Mouse (Mus musculus): ENCODE data around the gene Entpd7.

The Entpd7 gene

GRCm38 (mm10) chr19:43726510-43727146 is 37.2 kb downstream of the Entpd7 start:
- no peak for DNase-seq

GRCm38 (mm10) chr19:43729296-43730036 is 40.0 kb downstream of the Entpd7 start:
- DNase-seq: peak; percentile 41

DNA sequence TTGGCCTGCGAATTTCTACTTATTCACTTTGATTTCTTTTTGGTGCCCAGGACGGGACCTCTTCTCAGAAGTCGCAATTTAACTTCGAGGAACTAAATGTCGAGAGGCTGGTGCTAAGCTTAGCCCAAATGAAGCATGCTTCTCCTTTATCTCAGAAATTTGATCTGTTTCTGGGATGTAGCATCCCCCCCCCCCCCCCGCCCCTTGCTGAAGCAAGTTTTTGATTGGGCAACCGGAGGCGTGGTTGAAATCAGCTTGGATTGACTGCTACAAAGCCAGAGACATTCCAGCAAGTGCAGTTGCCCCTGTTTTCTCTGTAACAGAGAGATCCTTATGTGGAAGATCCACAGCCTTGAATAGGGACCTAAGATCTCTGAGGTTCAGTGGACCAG is 40.6 kb downstream of the Entpd7 start:
- DNase-seq: peak; percentile 52

- DNase-seq: no peak
These were observed 41.7 kb downstream of the Entpd7 start for GRCm38 (mm10) chr19:43731157-43731556.

DNA sequence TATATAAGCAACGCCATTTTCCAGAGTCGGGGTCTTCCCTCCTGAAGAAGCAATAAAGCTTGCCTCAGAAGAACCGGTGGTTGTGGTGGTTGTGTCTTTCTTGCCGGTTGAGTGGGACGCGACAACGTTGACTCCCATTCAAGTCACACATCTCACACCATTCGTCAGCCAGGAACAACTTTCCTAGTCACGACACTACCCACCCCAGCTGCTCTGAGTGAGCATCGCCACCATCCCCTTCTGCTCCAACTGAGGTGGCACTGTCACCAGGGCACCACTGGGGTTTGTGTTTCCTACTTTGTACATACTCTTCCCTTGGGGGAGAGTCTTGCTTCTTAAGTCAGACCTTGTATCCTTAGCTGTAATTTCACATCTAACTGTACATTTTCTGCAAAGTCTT is 48.9 kb downstream of the Entpd7 start:
- DNase-seq: no peak

DNA sequence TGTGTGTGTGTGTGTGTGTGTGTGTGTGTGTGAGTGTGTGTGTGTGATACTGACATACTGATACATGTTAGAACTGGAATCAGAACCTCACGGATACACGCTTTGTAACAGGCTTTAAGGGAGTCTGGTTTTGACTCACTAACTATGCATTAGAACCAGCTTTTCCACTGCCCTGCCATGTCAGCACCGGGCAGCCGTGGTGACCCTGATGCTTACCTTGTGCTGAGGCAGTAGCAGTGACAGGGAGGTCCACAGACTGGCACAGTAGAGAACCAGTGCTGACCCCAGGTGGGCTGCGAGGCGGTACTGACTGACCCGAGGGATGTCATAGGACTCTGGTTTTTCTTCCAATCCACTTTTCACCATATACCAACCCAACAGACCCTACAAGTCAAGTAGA is 53.9 kb downstream of the Entpd7 start:
- no peak for DNase-seq

- DNase-seq: no peak
These were observed 56.3 kb downstream of the Entpd7 start for GRCm38 (mm10) chr19:43745740-43746139.

GRCm38 (mm10) chr19:43747877-43748276 is 58.4 kb downstream of the Entpd7 start:
- no peak for DNase-seq

DNA sequence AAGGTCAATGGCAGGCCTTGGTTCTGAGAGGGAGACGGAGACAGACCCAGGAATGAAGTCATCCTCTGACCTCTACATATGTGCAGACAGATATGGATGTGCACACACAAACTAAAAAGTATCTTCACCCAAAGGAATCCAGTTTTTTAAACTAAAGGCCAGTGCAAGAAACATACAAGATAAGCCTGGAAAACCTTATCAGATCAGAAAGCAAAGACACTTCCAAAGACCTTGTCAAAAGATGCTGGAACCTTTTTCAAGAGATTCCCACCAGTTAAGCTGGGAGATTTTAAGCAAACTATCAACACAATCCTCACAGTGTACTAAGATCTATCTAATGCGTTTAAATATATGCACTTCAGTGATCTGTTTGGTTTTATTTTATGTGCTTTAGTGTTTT is 60.5 kb downstream of the Entpd7 start:
- DNase-seq: no peak

GRCm38 (mm10) chr19:43752489-43753225 is 63.2 kb downstream of the Entpd7 start, which contains the start of the genes Cutc and Cox15:
Gene Cutc, plus strand, starts transcription at chr19:43752996.
Gene Cox15, minus strand, starts transcription at chr19:43753000.
- DNase-seq: peak; percentile 97

GRCm38 (mm10) chr19:43753226-43753835 is 63.9 kb downstream of the Entpd7 start:
- DNase-seq: peak; percentile 94

DNA sequence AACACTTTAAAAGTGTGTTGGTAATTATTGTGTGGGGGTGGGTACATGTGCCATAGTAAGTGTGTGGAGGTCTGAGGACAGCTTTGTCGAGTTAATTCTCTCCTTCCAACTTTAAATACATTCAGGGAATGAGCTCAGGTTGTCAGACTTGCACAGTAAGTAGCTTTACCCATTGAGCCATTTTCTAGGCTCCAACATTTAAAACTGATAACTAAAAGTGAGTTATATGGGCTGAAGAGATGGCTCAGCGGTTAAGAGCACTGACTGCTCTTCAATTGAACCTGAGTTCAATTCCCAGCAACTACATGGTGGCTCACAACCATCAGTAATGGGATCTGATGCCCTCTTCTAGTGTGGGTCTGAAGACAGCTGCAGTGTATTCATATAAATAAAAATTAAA is 64.8 kb downstream of the Entpd7 start:
- no peak for DNase-seq

DNA sequence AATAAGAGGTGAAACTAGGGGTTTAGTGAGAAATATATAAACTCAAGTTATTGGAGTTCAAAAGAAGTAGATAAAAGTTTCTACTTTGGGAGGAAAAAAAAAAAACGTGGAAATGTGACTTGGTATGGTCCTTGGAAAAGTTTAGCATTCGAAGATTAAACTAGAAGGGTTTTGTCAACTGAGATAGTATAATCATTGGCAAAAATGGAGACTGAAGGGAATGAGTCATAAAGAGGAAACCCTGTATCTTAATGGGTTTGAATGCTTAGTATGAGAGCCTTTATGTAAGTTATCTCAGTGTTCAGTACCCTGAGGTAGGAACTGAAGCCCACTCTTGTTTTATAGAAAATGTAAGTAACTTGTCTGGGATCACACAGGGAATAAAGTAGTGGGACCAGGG is 65.4 kb downstream of the Entpd7 start:
- no peak for DNase-seq

- peak; percentile 80 for DNase-seq
These were observed 71.0 kb downstream of the Entpd7 start for GRCm38 (mm10) chr19:43760504-43760903.

GRCm38 (mm10) chr19:43761543-43762256 is 72.2 kb downstream of the Entpd7 start:
- DNase-seq: no peak

DNA sequence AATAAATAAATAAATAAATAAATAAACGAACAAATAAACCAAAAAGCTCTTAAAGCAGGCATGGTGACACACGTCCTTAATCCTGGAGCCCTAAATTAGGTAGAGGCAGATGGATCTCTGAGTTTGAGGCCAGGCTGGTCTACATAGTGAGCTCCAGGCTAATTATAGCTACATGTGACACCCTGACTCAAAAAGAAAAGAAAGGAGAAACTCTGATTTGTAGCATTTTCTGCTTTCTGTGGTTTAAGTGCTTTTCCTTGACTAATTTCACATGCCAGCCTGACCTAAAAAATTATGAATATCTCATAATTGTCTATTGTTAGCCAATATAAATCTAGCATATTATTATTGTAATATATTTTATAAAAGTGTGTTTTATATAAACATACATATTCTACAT is 72.9 kb downstream of the Entpd7 start:
- no peak for DNase-seq

DNA sequence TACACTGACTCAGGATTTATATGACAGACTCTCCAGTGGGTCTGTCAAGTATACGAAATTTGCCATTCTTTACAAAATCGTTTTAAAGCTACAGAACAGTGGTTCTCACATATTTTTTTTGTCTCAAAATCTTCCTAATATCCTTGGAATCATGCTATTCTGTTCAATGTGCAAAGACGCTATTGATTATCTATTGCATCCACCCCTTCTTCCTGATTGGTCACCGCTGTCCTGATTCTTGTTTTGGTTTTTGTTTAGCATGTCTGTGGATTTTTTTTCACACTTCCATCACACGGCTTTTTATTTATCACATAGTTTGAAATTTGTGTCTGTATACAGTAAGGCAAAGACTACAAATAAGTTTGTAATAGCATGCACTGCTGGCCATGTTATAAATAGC is 77.0 kb downstream of the Entpd7 start:
- DNase-seq: no peak

GRCm38 (mm10) chr19:43767549-43768322 is 78.3 kb downstream of the Entpd7 start:
- DNase-seq: no peak

GRCm38 (mm10) chr19:43769366-43769960 is 80.0 kb downstream of the Entpd7 start:
- no peak for DNase-seq

DNA sequence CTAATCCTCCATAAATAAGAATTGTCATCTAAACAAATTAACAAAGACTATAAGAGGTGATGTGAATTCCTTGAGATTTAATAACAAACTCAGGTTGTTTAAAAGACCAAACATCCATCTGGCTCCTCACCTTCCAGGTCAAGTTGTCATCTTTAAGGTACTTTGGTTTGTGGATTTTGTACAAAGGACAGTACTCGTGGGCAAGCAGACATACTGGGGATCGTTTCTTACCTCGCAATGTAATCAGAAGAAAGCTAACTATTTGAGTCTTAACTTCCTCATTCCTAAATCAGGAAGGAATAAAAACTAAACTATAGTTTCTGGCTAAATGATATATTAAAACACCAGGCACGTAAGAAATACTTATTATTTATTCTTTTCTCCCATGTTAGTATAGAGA is 81.1 kb downstream of the Entpd7 start:
- DNase-seq: no peak

DNA sequence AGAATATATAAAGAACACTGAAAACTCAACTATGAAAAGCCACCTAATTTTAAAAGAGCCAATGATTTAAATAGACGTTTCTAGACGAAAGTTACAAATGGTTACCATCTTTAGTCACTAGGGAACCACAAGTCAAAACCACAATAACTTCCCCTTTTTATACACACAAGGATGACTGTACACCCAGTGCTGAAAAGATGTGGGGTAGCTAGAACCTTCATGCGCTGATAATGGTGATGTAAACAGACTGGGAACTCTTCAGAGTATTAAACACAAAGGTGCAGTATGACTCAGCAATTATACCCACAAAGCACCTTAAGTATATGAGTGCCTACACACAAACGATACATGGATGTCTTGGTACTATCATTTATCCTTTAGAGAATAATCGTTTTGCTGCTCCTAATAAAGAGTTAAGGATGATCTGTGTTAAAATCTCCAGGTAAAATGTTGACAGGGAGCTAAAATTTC is 82.1 kb downstream of the Entpd7 start:
- no peak for DNase-seq

Data from lung, postnatal 10 days (tissue).